Mouse (Mus musculus) R1 (cell line): Measurements from ENCODE around the gene Ccdc3.
A peak's percentile ranks its signal among the peaks of the same experiment; 100 is the strongest.

Experiments
- DNase-seq: peaks from one replicate; pipeline ENCODE4 v3.0.0-alpha.2; 2018; ENCODE audit warnings: low read depth, low spot score

Gene Ccdc3

DNA sequence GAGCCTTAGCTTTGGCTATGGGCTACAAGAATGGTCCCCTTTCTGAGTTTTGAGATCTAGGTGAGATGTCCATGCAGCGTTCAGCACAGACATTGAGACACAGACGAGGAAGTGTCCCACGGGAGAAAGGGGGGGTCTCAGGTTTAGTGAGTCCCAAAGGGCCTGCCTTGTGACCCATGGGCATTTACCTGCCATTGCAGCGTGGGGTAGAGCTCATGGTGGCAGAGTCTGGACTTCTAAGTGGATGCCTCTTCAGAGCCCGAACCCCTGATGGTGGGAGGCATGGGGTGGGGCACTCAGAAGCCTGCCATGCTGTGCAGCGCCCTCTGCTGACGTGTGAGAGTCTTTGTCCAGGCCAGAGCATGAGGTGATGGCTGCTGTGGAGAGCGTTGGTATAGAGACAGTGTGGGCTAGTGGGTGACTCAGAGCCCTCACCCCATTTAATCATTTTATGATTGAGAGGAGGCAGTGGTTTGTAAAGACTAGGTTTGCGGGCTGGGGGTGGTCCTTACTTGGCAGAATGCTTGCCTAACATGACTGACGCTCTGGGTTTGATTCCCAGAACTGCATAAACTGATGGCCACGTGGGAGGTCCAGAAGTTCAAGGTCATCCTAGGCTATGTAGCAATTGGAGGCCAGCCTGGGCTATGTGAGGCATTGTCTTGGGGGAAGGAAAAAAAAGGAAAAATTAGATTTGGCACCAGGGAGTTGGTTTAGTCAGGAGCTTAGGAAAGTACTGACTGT lies 23.6 kb downstream of the Ccdc3 start:
- peak; percentile 67 for DNase-seq

DNA sequence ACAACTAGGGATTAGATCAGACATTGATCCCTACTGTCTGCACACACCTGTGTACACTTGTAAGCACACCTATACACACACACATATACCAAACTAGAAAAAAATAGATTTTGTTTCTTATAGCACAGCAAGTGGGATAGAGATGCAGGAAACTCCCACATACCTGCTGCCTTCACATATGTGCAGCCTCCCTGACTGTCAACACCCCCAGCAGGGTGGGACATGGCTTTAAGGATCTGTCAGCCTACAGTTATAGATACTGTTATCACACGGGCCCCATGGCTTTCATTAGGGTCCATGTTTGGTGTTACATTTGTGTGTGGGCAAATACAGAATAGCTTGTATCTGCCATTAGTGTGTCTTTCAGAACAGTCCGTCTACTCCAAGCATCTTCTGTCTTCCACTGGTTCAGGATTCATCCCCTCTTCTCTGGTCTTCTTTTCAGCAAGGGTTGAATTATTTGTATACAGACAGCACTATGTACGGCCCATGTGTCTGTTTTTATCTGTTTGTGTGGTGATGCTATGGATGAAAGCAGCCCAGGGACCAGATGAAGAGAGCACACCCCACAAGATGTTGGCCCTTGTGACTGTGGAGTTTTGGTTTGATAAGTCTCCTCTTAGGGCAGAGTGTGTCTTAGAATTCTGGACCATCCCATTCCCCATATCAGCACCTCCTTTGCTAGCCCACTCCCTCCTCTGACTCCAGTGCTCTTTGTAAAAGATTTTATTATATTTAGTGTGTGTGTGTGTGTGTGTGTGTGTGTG lies 24.5 kb downstream of the Ccdc3 start:
- no peak for DNase-seq

DNA sequence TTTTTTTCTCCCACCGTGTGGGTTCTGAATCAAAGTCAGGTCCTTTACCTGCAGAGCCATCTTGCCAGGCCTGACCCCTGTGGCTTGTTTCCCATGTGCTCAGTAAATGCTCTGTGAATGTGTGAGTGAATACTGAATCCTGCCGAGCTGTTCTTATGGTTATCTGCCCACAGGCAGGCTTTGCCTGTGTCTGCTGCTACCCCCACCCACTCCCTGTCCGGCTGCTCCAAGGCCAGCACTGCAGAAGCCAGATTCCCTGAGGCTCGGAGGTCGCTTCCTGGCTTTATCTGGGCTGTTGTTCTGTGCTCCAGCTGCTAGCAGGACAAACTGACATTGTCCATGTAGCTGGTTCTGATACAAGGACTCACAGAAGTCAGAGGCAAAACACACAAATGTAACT lies 25.2 kb downstream of the Ccdc3 start:
- DNase-seq = peak; percentile 66

DNA sequence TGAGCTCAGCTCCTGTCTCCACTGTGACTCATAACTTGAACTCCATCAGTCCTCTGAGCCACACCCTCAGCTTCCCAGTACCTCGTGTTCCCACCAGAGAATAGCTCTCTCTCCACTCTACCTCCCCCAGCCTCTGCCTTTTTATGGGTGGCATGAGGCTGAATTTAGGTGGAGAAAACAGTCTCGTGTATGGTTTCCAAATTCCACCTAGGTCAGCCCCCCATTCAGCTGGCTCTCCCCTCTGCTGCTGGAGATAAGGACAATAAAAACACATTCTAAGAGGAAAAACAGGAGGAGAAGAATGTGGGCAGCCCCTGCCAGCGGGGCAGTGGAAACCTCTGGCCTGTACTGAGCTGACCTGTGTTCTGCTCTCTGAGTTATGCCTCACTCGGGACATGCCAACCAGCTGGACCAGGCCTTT lies 28.4 kb downstream of the Ccdc3 start:
- DNase-seq = no peak

DNA sequence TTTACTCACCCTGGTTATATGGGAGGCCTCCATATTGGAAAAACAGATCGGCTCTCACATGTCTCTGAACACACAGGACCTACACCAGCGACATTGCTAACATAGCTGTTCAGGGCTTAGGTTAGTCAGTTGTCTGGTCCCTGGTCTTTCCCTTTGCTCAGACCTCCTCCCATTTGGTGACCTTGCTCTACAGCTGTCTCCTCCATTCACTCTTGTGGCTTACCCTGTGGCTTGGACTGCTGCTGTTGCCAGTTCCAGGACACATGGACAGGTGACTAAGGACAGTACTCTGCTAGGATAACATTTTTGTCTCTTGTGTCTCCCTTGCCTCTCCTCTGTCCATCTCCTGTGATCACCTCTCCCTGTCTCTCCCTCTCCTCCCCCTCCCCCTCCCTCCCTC lies 29.2 kb downstream of the Ccdc3 start:
- no peak for DNase-seq

DNA sequence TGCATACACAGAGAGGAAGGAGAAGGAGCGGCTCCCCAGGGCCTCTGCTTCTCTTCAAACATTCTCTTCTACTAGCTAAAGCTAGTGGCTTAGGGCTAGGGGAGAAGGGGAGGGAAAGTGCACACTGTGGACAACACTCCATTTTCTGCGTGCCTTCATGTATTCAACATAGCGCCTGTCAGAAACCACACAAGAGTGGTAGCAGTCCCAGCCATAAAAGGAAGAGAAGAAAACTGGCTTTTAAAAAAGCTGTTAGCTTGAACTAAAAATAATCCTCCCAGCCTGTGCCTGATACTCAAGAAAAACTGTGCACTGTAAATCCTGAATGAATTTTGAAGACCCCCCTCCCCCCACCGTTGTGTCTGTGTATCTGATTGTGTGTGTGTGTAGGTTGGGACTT lies 33.2 kb downstream of the Ccdc3 start:
- DNase-seq = no peak

DNA sequence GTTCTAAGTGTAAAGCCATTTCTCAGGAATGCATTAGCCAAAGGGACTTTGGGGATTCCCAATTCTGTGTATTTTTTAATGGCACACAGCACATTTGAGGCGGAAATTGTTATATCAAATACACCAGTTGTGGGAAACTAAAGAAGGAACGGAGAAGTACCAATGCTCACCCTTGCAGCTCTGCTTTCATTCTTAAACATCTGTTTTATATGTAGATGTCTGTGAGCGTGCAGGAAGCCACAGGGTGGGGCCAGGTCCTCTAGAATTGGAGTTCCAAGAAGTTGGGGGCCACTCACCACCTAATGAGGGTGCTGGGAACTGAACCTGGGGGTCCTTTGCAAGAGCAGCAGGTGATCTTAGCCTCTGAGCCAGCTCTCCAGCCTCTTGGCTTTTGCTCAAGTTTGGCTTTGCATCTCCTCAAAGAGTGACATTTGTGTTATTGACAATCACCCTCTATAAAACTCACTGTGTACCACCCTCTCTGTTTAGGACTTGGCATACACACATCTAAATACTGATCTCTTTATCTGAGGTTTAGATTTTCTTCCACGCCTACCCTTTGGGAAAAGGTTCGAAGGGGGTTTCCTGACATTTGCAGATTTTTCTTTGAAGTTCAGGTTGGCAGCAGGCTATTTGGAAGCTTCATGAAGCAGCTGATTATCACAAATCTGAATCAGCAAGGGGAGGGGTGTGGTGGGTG lies 33.9 kb downstream of the Ccdc3 start:
- peak; percentile 23 for DNase-seq

DNA sequence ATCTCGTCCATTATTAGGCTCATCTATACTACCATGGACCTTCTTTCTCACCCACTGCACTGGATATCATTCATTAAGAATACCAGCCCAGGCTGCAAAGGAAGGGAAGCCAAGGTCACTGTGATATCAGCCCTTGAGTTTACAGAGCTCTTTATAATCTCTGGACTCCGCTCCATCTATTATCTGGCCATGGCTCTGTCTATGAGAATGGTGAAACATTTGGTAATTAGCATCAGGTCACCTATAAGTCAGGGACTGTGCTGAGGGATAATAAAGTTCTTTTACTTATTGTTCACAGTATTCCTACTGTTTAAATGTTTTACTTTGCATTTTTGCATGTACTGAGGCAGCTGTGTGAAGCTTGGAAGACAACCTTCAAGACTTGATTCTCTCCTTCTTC lies 35.2 kb downstream of the Ccdc3 start:
- no peak for DNase-seq

DNA sequence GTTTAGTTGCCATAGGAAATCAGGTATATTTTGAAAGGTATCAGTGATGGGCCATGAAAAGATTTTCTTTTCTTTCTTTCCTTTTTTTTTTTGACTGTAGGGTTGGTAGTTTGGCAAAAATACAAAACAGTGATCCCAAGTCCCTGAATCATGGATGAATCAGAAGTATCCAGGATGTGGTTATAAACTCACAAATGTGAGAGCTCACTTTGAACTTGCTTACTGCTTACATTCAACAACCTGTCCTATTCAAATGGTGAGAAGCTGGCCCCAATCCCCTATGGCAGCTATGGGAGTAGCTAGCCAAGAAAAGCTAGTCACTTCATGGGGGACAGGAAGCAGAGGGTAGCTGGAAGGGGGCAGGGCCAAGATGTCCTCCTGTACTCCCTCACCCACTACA lies 37.1 kb downstream of the Ccdc3 start:
- DNase-seq = no peak

DNA sequence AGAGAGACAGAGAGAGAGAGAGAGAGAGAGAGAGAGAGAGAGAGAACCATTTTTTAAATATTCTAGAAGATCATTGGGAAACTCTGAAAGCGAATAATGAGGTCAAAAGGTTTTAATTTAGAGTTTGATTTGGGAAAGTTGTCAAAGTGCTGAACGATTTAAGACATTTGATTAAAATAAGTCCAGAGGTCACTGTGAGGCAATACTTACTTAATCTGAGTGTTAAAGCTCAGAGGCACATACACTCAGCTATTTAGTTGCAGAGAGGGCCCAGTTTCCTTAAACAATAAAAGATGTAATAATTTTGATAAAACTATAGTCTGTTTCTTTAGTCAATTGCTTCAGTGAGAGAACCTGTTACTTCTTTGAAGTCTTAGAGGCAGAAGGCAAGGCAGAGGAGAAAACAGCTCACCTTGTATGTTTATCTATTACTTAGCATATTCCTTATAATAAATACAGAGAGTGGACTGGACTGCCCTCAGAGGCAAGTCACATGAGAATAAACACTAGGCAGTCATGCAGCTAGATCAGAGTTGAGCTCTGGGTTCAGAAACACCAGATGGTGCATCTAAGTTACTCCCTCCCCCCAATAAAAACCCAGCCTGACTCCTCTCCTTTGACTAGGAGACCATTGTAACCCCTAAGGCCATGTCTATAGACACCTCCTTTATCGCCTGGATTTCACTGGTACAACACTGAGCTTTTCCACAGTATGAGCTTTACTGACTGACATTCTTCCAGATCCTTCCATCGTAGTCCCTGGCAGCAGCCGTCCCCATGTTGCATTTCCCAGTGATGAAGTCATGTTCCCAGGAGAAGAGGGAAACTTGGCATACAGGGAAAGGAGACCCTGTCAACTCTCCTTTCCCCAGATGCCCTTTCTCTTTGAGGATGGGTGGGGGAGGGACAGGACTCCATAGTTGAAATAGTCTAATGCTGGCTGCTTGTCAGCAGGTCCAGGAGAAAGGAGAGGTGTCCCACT lies 44.2 kb downstream of the Ccdc3 start:
- no peak for DNase-seq

DNA sequence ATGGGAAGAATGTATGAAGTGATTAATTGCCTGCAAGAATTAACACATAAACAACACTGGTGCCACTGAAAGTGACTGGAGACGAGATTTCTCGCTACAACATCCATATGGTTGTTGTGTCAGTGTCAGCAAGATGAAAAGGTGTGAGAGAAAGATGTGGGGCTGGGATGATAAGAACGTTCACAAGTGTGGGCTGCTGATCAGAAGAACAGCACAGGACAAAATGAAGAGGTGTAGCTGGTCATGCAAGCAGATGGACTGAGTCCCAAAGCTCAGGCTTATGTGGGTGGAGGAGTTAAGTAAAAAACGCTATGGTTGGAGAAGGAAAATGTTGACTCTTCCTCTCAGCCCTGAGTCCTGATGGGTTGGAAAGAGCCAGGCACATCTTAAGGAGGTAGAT lies 46.6 kb downstream of the Ccdc3 start:
- DNase-seq = no peak

DNA sequence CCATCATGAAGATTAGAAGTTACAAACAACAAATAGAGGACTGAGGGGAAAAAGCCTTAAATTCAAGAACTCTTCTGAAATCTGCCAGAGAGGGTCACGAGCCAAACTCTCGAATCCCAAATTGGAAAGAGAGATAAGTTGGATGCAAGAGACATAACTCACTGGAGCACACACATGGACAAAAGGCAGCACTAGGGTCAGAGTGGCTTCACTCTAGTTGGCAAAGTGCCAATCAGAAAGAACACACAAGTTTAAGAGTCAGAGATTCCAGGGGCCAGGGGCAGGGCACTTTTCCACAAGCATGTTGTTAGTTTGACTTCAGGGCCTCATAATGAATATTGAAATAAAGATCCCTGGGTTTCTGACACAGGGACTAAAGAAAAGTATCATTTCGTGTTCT lies 48.1 kb downstream of the Ccdc3 start:
- no peak for DNase-seq

DNA sequence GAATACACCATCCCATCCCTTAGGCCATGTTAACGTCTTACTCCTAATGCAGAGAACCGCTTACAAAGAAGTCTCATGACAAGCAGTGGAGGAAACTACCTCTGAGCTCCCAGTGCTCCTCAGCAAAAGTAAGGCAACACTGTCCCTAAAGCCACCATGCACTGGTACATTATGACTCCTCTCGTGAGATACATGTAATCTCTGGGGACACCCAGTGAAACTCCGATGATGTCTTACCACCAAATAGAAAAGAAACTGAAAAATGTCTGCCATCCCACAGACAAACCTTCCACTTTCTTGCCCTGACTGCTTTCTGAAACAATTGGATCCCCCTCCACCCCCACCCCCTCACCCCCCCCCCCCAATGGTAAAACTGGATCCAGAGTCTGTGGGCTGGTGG lies 54.6 kb downstream of the Ccdc3 start:
- no peak for DNase-seq

DNA sequence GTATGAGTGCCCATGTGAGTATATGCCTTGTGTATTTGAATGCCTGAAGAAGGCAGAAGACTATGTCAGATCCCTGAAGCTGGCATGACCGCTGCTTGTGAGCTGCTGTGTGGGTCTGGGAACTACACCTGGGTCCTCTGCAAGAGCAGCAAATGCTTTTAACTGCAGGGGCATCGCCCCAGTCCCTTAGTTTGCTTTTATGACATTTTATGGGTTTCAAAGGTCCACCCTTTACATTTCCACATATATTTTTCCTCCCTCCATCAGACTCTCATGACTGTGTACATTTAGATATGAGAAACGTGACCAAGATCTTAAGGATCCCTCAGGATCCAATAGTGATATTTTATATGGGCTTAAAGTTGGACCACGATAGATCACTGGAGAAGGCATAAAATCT lies 55.5 kb downstream of the Ccdc3 start:
- no peak for DNase-seq

DNA sequence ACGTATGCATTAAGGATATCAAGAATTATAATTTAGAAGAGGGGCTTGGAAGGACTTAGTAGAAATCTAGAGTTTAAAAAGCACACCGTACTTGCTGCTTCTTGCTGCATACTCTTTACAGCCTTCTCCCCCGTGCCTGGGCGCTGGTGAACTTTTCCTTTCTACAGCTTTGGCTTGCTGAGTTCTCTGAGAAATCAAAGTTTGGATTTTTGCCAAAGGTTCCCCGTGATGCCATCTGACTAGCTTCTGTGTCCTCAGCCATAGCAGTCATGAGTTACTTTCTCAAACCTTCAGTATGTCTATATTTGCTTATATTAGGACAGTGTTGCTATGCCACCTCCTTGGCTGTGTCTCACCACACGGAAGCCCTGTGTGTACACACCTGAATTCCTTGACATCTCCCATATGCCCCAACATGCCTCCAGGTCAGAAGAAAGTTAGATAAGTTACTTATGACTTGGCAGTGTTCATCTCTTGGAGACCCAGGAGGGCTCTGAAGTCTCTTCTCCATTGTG lies 57.2 kb downstream of the Ccdc3 start:
- DNase-seq = no peak

DNA sequence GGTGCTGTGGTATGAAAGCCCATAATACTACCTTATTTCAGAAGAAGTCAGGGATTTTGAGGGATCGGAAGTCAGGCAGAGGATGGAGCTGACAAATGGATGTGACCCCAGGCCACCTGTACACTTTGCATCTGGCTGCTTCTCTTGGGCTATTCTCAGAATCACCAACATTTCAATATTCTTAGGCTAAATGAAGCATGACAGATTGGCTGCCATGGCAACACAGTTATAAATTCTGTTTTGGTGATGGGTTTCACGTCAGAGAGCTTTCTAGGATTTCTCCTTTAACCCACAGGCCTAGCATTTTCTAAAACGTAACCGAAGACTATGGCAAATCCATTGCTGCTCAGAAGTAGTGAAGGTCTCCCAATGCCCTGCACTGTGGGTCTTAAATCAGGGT lies 59.9 kb downstream of the Ccdc3 start:
- no peak for DNase-seq

DNA sequence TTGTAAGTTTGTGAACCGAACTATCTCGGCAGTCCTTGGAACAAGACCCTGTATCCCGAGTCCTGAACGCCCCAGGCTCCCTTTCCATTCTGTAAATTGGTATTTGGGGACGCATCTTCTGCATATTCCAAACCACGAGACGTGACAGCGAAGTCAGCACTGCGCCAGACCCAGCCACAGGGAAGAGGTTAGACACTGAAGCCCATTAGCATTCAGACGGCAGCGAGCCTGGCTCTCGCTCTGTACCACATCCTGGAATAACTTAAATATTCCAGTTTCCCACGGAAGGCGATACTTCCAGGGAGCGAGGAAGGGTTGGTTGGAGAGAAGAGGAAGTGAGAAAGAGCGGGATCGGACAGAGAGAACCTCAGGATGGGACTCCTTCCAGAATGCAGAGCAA lies 61.7 kb downstream of the Ccdc3 start:
- no peak for DNase-seq

DNA sequence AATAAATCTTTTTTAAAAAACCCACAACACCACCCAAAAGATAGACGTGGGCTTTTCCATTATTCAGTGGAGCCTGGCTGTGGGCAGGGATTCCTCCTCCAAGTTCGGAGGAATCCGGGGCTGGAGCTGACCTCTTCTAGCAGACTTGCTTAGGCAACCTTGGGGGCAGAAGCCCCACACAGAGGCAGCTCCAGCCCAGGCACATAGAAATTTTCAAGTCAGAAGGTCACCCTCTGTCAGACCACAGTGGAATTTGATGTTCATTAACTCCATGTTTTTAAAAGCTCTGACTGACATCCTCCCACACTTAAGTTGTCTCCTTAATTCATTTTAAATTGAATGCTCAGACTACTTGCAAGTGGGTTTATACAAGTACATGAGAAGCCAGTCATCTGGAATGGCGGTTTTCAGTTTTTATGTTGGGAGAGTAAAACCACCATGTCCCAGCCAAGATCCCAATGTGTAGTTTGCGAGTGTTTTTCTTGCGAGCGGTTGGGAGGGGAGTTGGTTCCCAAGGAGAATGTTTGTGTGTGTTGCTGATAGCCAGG lies 63.3 kb downstream of the Ccdc3 start:
- no peak for DNase-seq

DNA sequence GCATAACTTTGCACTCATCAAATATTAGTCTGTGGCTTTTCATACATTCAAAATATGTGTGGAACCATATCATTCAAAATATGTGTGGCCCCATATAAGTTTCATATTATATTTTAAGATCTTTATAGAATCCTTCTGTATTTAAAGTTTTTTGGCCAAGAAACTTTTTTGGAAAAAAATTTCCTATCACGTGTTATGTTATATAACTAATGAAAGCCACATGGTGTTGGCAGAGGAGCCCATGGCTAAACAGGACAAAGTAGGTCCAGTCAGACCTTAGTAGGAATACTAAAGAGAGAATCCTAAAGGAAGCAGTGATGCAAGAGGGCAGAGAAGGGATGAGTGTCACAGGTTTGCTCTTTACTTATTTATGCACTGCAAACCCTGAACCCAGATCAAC lies 65.6 kb downstream of the Ccdc3 start:
- DNase-seq = no peak

DNA sequence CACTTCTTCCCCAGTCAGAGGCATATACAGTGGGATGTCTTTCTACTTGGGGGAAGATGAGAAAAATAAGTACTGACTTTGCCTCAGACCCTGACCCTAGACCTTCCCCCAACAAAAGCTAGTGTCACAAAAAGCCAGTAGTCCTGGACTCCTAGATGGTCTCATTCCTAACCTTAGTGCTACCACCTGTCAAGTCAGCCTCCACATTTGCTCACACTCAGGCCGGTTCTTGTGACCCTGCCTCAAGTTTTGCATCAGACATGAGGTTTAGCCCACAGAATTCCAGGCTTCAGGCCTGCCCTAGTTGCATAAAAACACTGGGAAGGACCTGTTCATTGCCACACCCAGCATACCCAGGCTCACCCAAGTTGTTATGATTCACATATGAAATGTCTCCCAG lies 67.4 kb downstream of the Ccdc3 start:
- DNase-seq = no peak

DNA sequence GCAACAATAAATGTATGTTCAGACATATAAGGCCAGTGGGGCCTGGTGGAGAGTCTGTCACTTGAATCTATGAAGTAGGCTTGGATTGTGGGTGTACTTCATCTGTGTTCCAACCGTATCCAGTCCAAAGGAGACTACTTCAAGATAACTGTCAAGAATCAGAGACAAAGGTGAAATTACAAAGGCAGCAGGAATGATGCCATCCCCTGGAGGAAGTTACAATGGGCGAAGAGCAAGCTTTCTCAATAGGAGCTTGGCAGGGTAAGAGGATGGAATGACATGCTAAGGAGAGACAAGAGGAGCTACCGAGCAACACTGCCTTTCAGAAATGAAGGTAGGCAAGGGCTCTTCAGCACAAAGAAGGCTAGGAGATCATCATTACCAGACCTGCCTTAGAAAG lies 69.1 kb downstream of the Ccdc3 start:
- no peak for DNase-seq
